Mouse (Mus musculus) granulocyte monocyte progenitor cell, adult 5-6 weeks (primary cell): ENCODE data around the gene Akt1. TPM values are rescaled to one million over a fixed set of nuclear protein-coding genes. Genes with fewer than 3 reads are reported as not detected.

Source experiments
- ATAC-seq: replicated peaks from 2 replicates; pipeline ENCODE4 v1.8.0; 2016; ENCODE audit warnings: mild to moderate bottlenecking, moderate TSS enrichment, inconsistent platforms; ENCODE audit not compliant: poor library complexity, severe bottlenecking
- total RNA-seq, 2 experiments: library from RNA; stranded (forward) in 1 of 2; stranded (reverse) in 1 of 2; fragments of 200-712, 200-1000 nt in 1 of 2; fragments of >200 nt in 1 of 2; fragmentation: Nextera tagmentation in 1 of 2; gene quantifications; 2 replicates each; pipeline ENCODE4 v1.2.3; 2014 to 2017

Gene Akt1
- total RNA-seq, 2 experiments from 2014 or later: 101 to 134 TPM

- no peak for ATAC-seq
Measured at GRCm38 (mm10) chr12:112630796-112631195, 43.9 kb downstream of the Akt1 start.

GRCm38 (mm10) chr12:112630029-112630428, 44.7 kb downstream of the Akt1 start:
- ATAC-seq: no peak

- peak; percentile 70 for ATAC-seq
Measured at GRCm38 (mm10) chr12:112628928-112629721, 45.6 kb downstream of the Akt1 start.

GRCm38 (mm10) chr12:112628197-112628596, 46.5 kb downstream of the Akt1 start:
- ATAC-seq: no peak

GRCm38 (mm10) chr12:112627097-112627881, 47.4 kb downstream of the Akt1 start:
- ATAC-seq: no peak

- ATAC-seq: no peak
Measured at GRCm38 (mm10) chr12:112626455-112626854, 48.2 kb downstream of the Akt1 start.

GRCm38 (mm10) chr12:112625700-112626099, 49.0 kb downstream of the Akt1 start:
- no peak for ATAC-seq

GRCm38 (mm10) chr12:112623742-112624141, 50.9 kb downstream of the Akt1 start:
- ATAC-seq: peak; percentile 13; the same call in 1 of the 2 replicates

GRCm38 (mm10) chr12:112621900-112622299, 52.8 kb downstream of the Akt1 start:
- ATAC-seq: no peak

GRCm38 (mm10) chr12:112620354-112621061, 54.2 kb downstream of the Akt1 start:
- no peak for ATAC-seq

- ATAC-seq: peak; percentile 59
Measured at GRCm38 (mm10) chr12:112619686-112620353, 54.9 kb downstream of the Akt1 start, which contains the start of gene Adssl1. Gene Adssl1, plus strand, starts transcription at chr12:112620045.

GRCm38 (mm10) chr12:112618981-112619685, 55.6 kb downstream of the Akt1 start:
- peak; percentile 10 for ATAC-seq

GRCm38 (mm10) chr12:112617898-112618380, 56.7 kb downstream of the Akt1 start:
- ATAC-seq: peak; percentile 36

- ATAC-seq: peak; percentile 47
Measured at GRCm38 (mm10) chr12:112617184-112617583, 57.5 kb downstream of the Akt1 start.

GRCm38 (mm10) chr12:112616668-112617067, 58.0 kb downstream of the Akt1 start:
- ATAC-seq: no peak

GRCm38 (mm10) chr12:112609031-112609430, 65.7 kb downstream of the Akt1 start:
- no peak for ATAC-seq

GRCm38 (mm10) chr12:112606998-112607397, 67.7 kb downstream of the Akt1 start:
- ATAC-seq: no peak

GRCm38 (mm10) chr12:112605766-112606165, 68.9 kb downstream of the Akt1 start:
- ATAC-seq: peak; percentile 85
